Mouse (Mus musculus) intestine, postnatal 0 days (tissue): ENCODE results near the gene Elovl6. TPM values are rescaled to one million over a fixed set of nuclear protein-coding genes. Genes with fewer than 3 reads are reported as not detected.

Experiments used
- ATAC-seq: fragments of 200-750 bp; cut with Nextera tagmentation; 2 replicates; pipeline ENCODE4 v1.8.0; 2017; ENCODE audit warnings: mild to moderate bottlenecking, moderate TSS enrichment, moderate library complexity
- H3K27ac ChIP-seq: fragments of 300-500 bp; sonication (generic); 2 replicates; pipeline ENCODE4 v1.5.1; 2014; ENCODE audit warnings: mild to moderate bottlenecking, low read depth, low read length, moderate library complexity
- H3K27me3 ChIP-seq: fragments of 300-500 bp; sonication (generic); replicated peaks from 2 replicates; pipeline ENCODE4 v1.6.1; 2014; ENCODE audit warnings: low read length, mixed read lengths; ENCODE audit not compliant: control insufficient read depth, insufficient read depth
- H3K36me3 ChIP-seq: fragments of 300-500 bp; sonication (generic); 2 replicates; pipeline ENCODE4 v1.6.1; 2014; ENCODE audit warnings: mild to moderate bottlenecking, moderate library complexity; ENCODE audit not compliant: control insufficient read depth, insufficient read depth
- H3K4me1 ChIP-seq: fragments of 300-500 bp; sonication (generic); replicated peaks from 2 replicates; pipeline ENCODE4 v1.6.1; 2014; ENCODE audit warnings: antibody characterized with exemption, low read length, mixed read lengths; ENCODE audit not compliant: control insufficient read depth, insufficient read depth
- H3K4me2 ChIP-seq: fragments of 300-500 bp; sonication (generic); replicated peaks from 2 replicates; pipeline ENCODE4 v1.6.1; 2014; ENCODE audit warnings: low read depth, mild to moderate bottlenecking, moderate library complexity
- H3K4me3 ChIP-seq: fragments of 300-500 bp; sonication (generic); 2 replicates; pipeline ENCODE4 v1.5.1; 2014; ENCODE audit warnings: low read depth, low read length
- H3K9ac ChIP-seq: fragments of 300-500 bp; sonication (generic); 2 replicates; pipeline ENCODE4 v1.6.1; 2014; ENCODE audit warnings: mild to moderate bottlenecking, low read depth, low read length
- H3K9me3 ChIP-seq: fragments of 300-500 bp; sonication (generic); 2 replicates; pipeline ENCODE4 v1.6.1; 2016; ENCODE audit warnings: mixed run types; ENCODE audit not compliant: control insufficient read depth
- CTCF ChIP-seq: sonication (generic); IDR thresholded peaks from 2 replicates; pipeline ENCODE4 v1.5.1; 2016; ENCODE audit warnings: low read depth, mild to moderate bottlenecking, control low read depth, antibody characterized with exemption, moderate library complexity
- WGBS: fragments of 180-500 bp; shearing (Covaris S2); extraction: QIAGEN DNeasy Blood & Tissue Kit; methylation state at CpG from one replicate; pipeline ENCODE4 v1.1.7; 2014; 5-methylcytosine and 5-hydroxymethylcytosine counted together
- polyA plus RNA-seq: library from polyadenylated mRNA; unstranded; fragments of >200 nt; fragmentation: Nextera tagmentation; extraction: Ambion mirVana; gene quantifications from 2 replicates; pipeline ENCODE4 v1.2.1, GENCODE M21; 2015

The Elovl6 gene
- polyA plus RNA-seq, 1 experiment from 2014 or later: 34.5 TPM

DNA sequence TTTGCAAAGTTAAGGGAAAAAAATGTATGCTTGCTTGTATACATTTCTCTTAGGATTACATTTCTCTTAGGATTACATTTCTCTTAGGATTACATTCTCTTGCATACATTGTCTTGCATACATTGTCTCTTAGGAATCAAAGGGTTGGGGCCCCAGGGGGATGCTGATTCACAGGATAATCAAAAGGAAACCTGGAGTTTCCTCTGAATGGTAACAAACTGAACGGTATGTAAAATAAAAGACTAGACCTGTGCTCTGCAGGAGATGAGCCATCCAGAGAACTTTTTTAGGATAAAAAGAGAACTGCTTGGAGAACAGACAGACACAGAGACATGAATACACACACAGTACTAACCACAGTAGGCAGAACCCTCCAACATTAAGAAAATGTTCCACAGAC lies 118.8 kb downstream of the Elovl6 start:
- no peak for ATAC-seq
- WGBS: 49% methylated on average over 1 of the region's 1 CpGs
- Histone ChIP-seq H3K4me3 (no peak overlapping the region), H3K9me3 (no peaks in the 10 kb centered on the region), H3K9ac (no peak overlapping the region), H3K27ac (no peak overlapping the region), H3K4me2 (no peak overlapping the region), H3K4me1 (no peaks in the 10 kb centered on the region), H3K27me3 (no peaks in the 10 kb centered on the region), H3K36me3 (no peaks in the 10 kb centered on the region)
- TF ChIP-seq CTCF: no peak

DNA sequence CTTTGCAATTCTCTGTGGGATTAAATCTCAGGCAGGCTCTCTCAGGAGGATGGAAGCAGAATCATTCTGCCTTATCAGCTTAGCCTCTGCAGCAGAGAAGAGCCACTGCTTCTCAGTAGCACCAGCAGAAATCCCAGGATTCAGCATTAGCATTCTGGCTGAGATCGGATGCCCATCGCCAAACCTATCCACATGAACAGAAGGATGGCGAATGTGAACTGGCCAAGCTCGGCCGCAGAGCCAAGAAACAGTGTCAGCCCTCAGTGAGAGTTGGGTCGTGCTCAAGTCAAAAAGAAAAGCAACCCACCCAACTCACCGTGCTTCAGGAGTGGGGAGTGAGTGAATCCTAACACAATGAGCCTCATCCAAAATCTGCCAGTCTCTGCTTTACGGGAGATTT lies 119.6 kb downstream of the Elovl6 start:
- WGBS: 96% methylated on average over 8 of the region's 8 CpGs
- Histone ChIP-seq H3K4me3 (no peak overlapping the region), H3K4me2 (no peak overlapping the region), H3K36me3 (no peaks in the 10 kb centered on the region), H3K9ac (no peak overlapping the region), H3K27ac (no peak overlapping the region), H3K27me3 (no peaks in the 10 kb centered on the region), H3K9me3 (no peaks in the 10 kb centered on the region), H3K4me1 (no peaks in the 10 kb centered on the region)
- ATAC-seq: no peak
- no peak for TF ChIP-seq CTCF

DNA sequence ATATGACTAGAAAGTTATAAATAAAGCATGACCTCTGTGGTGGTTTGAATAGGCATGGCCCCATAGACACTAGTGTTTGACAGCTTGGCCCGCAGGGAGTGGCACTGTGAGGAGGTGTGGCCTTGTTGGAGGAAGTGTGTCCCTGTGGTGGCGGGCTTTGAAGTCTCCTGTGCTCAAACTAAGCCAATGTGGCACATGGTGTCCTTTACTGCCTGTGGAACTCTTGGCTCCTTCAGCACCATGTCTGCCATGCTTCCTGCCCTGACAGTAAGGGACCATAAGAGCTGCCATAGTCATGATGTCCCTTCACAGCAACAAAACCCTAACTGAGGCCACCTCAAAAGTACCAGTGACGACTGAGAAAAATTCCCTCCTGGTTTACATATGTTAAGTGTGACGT lies 120.3 kb downstream of the Elovl6 start:
- Histone ChIP-seq H3K27me3 (no peaks in the 10 kb centered on the region), H3K27ac (no peak overlapping the region), H3K4me2 (no peak overlapping the region), H3K9me3 (no peaks in the 10 kb centered on the region), H3K9ac (no peak overlapping the region), H3K36me3 (no peaks in the 10 kb centered on the region), H3K4me3 (no peak overlapping the region), H3K4me1 (no peaks in the 10 kb centered on the region)
- no peak for TF ChIP-seq CTCF
- ATAC-seq: no peak
- WGBS: 80% methylated on average over 4 of the region's 4 CpGs

DNA sequence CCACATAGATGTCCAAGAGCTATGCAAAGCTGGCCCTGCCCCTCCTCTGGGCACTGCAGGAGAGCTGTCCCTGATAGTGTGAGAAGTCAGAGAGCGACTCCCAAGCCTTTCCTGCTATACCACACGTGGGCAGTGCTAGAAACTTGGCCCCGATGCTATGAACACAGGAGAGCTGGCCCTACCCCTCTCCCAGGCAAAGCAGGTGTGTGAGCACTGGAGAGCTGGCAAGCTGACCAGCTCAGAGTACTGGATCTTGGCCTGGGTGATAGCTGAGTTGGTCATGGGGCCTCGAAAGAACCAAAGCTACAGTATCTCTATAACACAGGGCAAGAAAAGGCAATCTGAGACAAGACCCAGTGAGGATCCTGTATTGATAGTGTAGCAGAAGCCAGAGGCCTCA lies 124.4 kb downstream of the Elovl6 start:
- 83% methylated on average over 4 of the region's 4 CpGs for WGBS
- Histone ChIP-seq H3K27ac (no peak overlapping the region), H3K4me1 (no peaks in the 10 kb centered on the region), H3K36me3 (no peaks in the 10 kb centered on the region), H3K9me3 (no peaks in the 10 kb centered on the region), H3K27me3 (no peaks in the 10 kb centered on the region), H3K4me2 (no peak overlapping the region), H3K4me3 (no peak overlapping the region), H3K9ac (no peak overlapping the region)
- ATAC-seq: no peak
- no peak for TF ChIP-seq CTCF

DNA sequence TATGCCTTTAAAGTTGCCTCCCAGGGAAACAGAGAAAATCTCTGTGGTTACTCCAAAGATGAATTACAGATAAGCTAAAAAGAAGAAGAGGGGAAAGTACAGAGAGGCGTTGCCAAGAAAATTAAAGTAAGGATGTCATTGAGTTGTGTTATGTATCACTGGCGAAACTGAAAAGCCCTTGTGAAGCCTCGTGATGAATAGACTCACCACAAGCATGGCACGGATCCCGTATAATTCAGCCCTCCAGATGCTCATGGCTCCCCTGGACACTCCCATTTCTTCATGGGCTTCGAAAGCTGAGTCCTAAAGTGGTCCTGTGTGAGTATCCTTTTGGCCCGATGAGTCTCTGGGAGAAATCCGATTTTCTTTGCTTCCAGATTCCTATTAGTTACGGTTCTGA lies 125.1 kb downstream of the Elovl6 start:
- Histone ChIP-seq H3K9me3 (no peaks in the 10 kb centered on the region), H3K9ac (no peak overlapping the region), H3K27me3 (no peaks in the 10 kb centered on the region), H3K4me3 (no peak overlapping the region), H3K27ac (no peak overlapping the region), H3K36me3 (no peaks in the 10 kb centered on the region), H3K4me1 (no peaks in the 10 kb centered on the region), H3K4me2 (no peak overlapping the region)
- WGBS: 83% methylated on average over 9 of the region's 9 CpGs
- no peak for ATAC-seq
- no peak for TF ChIP-seq CTCF

DNA sequence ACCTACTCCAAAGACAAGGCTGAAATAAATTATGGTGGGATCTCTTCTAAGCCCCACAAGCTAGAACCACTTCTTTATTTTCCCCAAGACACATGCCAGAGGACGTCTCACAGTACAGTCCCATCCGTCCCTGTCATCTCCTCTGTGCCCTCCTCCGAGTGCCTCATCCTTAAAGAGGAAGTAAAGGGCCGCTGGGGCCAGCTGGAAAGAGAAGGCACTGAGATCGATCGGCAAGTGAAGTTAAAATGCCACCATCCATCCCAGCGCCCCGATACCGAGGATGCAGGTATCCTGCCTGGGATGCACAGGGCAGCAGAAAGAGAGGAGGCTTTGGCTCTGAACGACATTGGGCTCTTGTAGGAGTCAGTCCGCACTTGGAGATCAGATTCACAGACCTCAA lies 125.6 kb downstream of the Elovl6 start:
- 91% methylated on average over 11 of the region's 11 CpGs for WGBS
- TF ChIP-seq CTCF: no peak
- Histone ChIP-seq H3K36me3 (no peaks in the 10 kb centered on the region), H3K9ac (no peak overlapping the region), H3K4me3 (no peak overlapping the region), H3K27me3 (no peaks in the 10 kb centered on the region), H3K4me1 (no peaks in the 10 kb centered on the region), H3K27ac (no peak overlapping the region), H3K4me2 (no peak overlapping the region), H3K9me3 (no peaks in the 10 kb centered on the region)
- no peak for ATAC-seq

DNA sequence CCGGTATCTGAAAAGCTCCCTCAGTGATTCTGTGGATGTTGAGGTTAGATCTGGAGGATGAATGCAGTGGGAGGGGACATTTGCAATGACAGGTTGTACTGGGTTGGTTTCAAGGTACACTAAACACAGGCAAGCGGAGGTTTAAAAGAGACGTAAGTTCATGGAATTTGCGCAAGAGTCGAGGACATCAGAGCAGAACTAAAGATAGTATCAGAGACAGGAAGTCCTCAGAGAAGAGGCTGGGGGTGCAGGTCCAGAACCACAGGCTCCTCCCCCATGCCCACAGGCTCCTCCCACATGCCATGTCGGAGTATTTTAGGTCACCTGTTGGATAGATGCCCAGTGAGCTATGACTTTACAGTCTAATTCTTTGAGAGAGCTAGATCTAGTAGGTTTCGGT lies 126.6 kb downstream of the Elovl6 start:
- Histone ChIP-seq H3K27me3 (no peaks in the 10 kb centered on the region), H3K4me3 (no peak overlapping the region), H3K36me3 (no peaks in the 10 kb centered on the region), H3K4me1 (no peaks in the 10 kb centered on the region), H3K27ac (no peak overlapping the region), H3K9me3 (no peaks in the 10 kb centered on the region), H3K9ac (no peak overlapping the region), H3K4me2 (no peak overlapping the region)
- no peak for TF ChIP-seq CTCF
- no peak for ATAC-seq
- whole genome bisulfite sequencing: 84% methylated on average over 7 of the region's 7 CpGs
